Comparison of ENCODE assay signal across 9 mouse cellular contexts in the genomic region with DNA sequence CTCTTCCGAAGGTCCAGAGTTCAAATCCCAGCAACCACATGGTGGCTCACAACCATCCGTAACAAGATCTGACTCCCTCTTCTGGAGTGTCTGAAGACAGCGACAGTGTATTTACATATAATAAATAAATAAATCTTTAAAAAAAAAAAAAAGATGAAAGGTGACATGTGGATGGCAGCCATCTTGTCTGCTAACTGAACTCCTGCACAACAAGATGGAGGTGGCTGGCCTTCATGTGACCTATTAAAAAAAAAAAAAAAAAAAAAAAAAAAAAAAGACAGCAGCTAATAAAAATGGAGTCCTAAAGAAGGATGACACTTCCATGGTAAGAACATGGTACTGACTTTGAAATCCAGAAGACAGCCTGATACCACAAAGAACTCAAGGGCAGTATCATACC. TPM values are rescaled to one million over a fixed set of nuclear protein-coding genes. Genes with fewer than 3 reads are reported as not detected.
DNase-seq lines count a peak whose midpoint lies in the region; ATAC-seq and TF ChIP-seq lines count a peak whose summit lies in the region.
"Not testable (repeated sequence)": the region's sequence is repeated elsewhere in the genome, so short reads cannot be mapped to it uniquely, and the experiment has no call there.
"Had no signal": no experiment of that assay in that cellular context is flagged by ENCODE, and none has a peak within 500 bp of the region (broad histone marks: within the 10 kb centered on the region; RNA-seq: fewer than 3 reads in every experiment).

No protein-coding gene starts in this region.

- peak; percentile 59 for ATAC-seq in activated CD4-positive, CD25-positive, alpha-beta regulatory T cell, adult 4 months
- ATAC-seq in erythroblast, adult 5-6 weeks (replicated peaks; ENCODE audit: low FRiP score, poor library complexity, severe bottlenecking): peak; percentile 100
- ATAC-seq in heart, embryonic 11.5 days (replicated peaks; ENCODE audit: insufficient number of reproducible peaks, low FRiP score, low TSS enrichment): peak; percentile 94
- ATAC-seq in hindbrain, embryonic 16.5 days: 0 out of 2 replicates have a peak, but pooled peaks have one; percentile 52
- ATAC-seq in kidney, postnatal 0 days (replicated peaks; ENCODE audit: low FRiP score, low read depth): peak; percentile 95
- peak; percentile 88 for ATAC-seq in liver, embryonic 16.5 days (ENCODE audit: low read depth)
- ATAC-seq in midbrain, embryonic 11.5 days (ENCODE audit: low FRiP score): peak; percentile 81
- peak; percentile 93 for ATAC-seq in stomach, embryonic 14.5 days (ENCODE audit: insufficient number of reproducible peaks, insufficient read depth, low FRiP score, low read depth)

- H3K9me3 ChIP-seq in heart, embryonic 11.5 days (replicated peaks; ENCODE audit: control insufficient read depth, low read length); hindbrain, embryonic 16.5 days (ENCODE audit: control insufficient read depth, low read length); kidney, postnatal 0 days (replicated peaks; ENCODE audit: low read length); liver, embryonic 16.5 days (replicated peaks; ENCODE audit: control insufficient read depth, low read length); midbrain, embryonic 11.5 days (ENCODE audit: control insufficient read depth, low read length); stomach, embryonic 14.5 days (ENCODE audit: control insufficient read depth, low read depth, low read length): not testable (repeated sequence)

- not testable (repeated sequence) for DNase-seq in kidney, postnatal 0 days (ENCODE audit: low spot score); midbrain, embryonic 11.5 days (ENCODE audit: low spot score, missing footprints)

- H3K4me3 ChIP-seq in heart, embryonic 11.5 days (ENCODE audit: low read depth, low read length); hindbrain, embryonic 16.5 days (ENCODE audit: low read length); kidney, postnatal 0 days (replicated peaks; ENCODE audit: low read depth, low read length); liver, embryonic 16.5 days (ENCODE audit: low read depth, low read length); midbrain, embryonic 11.5 days (ENCODE audit: low read depth, low read length); stomach, embryonic 14.5 days (ENCODE audit: low read depth, low read length): not testable (repeated sequence)

- 100% methylated on average over 1 of the region's 3 CpGs for WGBS in heart, embryonic 11.5 days (ENCODE audit: insufficient replicate concordance)
- 86% methylated on average over 1 of the region's 3 CpGs for WGBS in hindbrain, embryonic 16.5 days
- 100% methylated on average over 1 of the region's 3 CpGs for WGBS in kidney, postnatal 0 days
- no CpG with 5 or more reads among the region's 3 CpGs for WGBS in liver, embryonic 16.5 days (ENCODE audit: insufficient replicate concordance)
- WGBS in midbrain, embryonic 11.5 days: 100% methylated on average over 1 of the region's 3 CpGs
- 78% methylated on average over 1 of the region's 3 CpGs for WGBS in stomach, embryonic 14.5 days

- not testable (repeated sequence) for TF ChIP-seq CTCF in kidney, postnatal 0 days (IDR thresholded peaks at IDR 0.05; ENCODE audit: low read depth)

- not testable (repeated sequence) for H3K9ac ChIP-seq in heart, embryonic 11.5 days (ENCODE audit: low read depth, low read length); hindbrain, embryonic 16.5 days (ENCODE audit: low read depth, low read length); kidney, postnatal 0 days (ENCODE audit: low read depth, low read length); liver, embryonic 16.5 days (ENCODE audit: low read depth, low read length); midbrain, embryonic 11.5 days (ENCODE audit: low read length); stomach, embryonic 14.5 days (replicated peaks; ENCODE audit: low read depth, low read length)

- H3K36me3 ChIP-seq in heart, embryonic 11.5 days (ENCODE audit: control insufficient read depth, insufficient read depth, low read length); hindbrain, embryonic 16.5 days (ENCODE audit: control insufficient read depth, insufficient read depth, low read length); kidney, postnatal 0 days (ENCODE audit: insufficient read depth, low read length); liver, embryonic 16.5 days (ENCODE audit: control insufficient read depth, insufficient read depth); midbrain, embryonic 11.5 days (ENCODE audit: control insufficient read depth, insufficient read depth, low read length); stomach, embryonic 14.5 days (ENCODE audit: control insufficient read depth, insufficient read depth, low read length): not testable (repeated sequence)

- H3K27me3 ChIP-seq in heart, embryonic 11.5 days (ENCODE audit: control insufficient read depth, insufficient read depth, low read length); hindbrain, embryonic 16.5 days (replicated peaks; ENCODE audit: control insufficient read depth, insufficient read depth, low read length); kidney, postnatal 0 days (ENCODE audit: insufficient read depth, low read length); liver, embryonic 16.5 days (ENCODE audit: control insufficient read depth, insufficient read depth, low read depth, low read length); midbrain, embryonic 11.5 days (ENCODE audit: control insufficient read depth, insufficient read depth, low read length); stomach, embryonic 14.5 days (ENCODE audit: control insufficient read depth, insufficient read depth, low read length): not testable (repeated sequence)

- H3K27ac ChIP-seq in heart, embryonic 11.5 days (ENCODE audit: low read depth, low read length); hindbrain, embryonic 16.5 days (ENCODE audit: low read depth, low read length); kidney, postnatal 0 days; liver, embryonic 16.5 days (ENCODE audit: low read length); midbrain, embryonic 11.5 days (ENCODE audit: low read depth, low read length); stomach, embryonic 14.5 days (ENCODE audit: low read length): not testable (repeated sequence)

- not testable (repeated sequence) for H3K4me1 ChIP-seq in heart, embryonic 11.5 days (ENCODE audit: control insufficient read depth, insufficient read depth, low read length); hindbrain, embryonic 16.5 days (ENCODE audit: control insufficient read depth, insufficient read depth, low read depth, low read length); kidney, postnatal 0 days (replicated peaks; ENCODE audit: insufficient read depth, low read length); liver, embryonic 16.5 days (ENCODE audit: control insufficient read depth, low read depth, low read length); midbrain, embryonic 11.5 days (ENCODE audit: control insufficient read depth, insufficient read depth, low read length); stomach, embryonic 14.5 days (ENCODE audit: control insufficient read depth, insufficient read depth, low read length)

- not testable (repeated sequence) for H3K4me2 ChIP-seq in heart, embryonic 11.5 days; hindbrain, embryonic 16.5 days (ENCODE audit: low read length); kidney, postnatal 0 days (ENCODE audit: low read length); liver, embryonic 16.5 days (ENCODE audit: low read depth, low read length); midbrain, embryonic 11.5 days; stomach, embryonic 14.5 days (replicated peaks; ENCODE audit: low read depth, low read length)

RNA-seq across cellular contexts. Expression of a gene that starts 33.8 kb away (rescaled TPM):
- under 1 TPM; 0.17 to 0.30 TPM for polyA plus RNA-seq in activated CD4-positive, CD25-positive, alpha-beta regulatory T cell, adult 4 months (2017; shearing (Covaris generic))
- total RNA-seq in erythroblast, adult 5-6 weeks (2015; ENCODE audit: low replicate concordance): not detected in 2 replicates
- 1.4 and 1.5 TPM in 2 replicates for total RNA-seq in erythroblast, adult 5-6 weeks (2017; ENCODE audit: low replicate concordance)
- polyA plus RNA-seq in heart, embryonic 11.5 days (2014; fragmentation: Nextera tagmentation; extraction: Ambion mirVana): 7.2 and 8.7 TPM in 2 replicates
- polyA plus RNA-seq in hindbrain, embryonic 16.5 days (2015; fragmentation: Nextera tagmentation; extraction: Ambion mirVana): 15.7 and 16.3 TPM in 2 replicates
- 4.2 and 4.4 TPM in 2 replicates for polyA plus RNA-seq in kidney, postnatal 0 days (2015; fragmentation: Nextera tagmentation; extraction: Ambion mirVana)
- 0.67 and 1.1 TPM in 2 replicates for polyA plus RNA-seq in liver, embryonic 16.5 days (2015; fragmentation: Nextera tagmentation; extraction: Ambion mirVana)
- 8.4 and 10.5 TPM in 2 replicates for polyA plus RNA-seq in midbrain, embryonic 11.5 days (2014; fragmentation: Nextera tagmentation; extraction: Ambion mirVana)
- polyA plus RNA-seq in stomach, embryonic 14.5 days (2014; fragmentation: Nextera tagmentation; extraction: Ambion mirVana): 13.4 and 15.0 TPM in 2 replicates
- polyA plus RNA-seq: erythroblast, embryonic 14.5 days had no signal
